In genomic region chr7:116307099-116307870, GRCm38 (mm10) we compare ENCODE assay signal across 8 mouse cellular contexts. TPM values are rescaled to one million over a fixed set of nuclear protein-coding genes. Genes with fewer than 3 reads are reported as not detected.
DNase-seq lines count a peak whose midpoint lies in the region; ATAC-seq and TF ChIP-seq lines count a peak whose summit lies in the region.

No protein-coding gene starts in this region.

- H3K9me3 ChIP-seq in G1E (replicated peaks) = no peaks in the 10 kb centered on the region
- H3K9me3 ChIP-seq in heart, embryonic 12.5 days (replicated peaks) = no peaks in the 10 kb centered on the region
- no peaks in the 10 kb centered on the region for H3K9me3 ChIP-seq in kidney, embryonic 15.5 days (replicated peaks)

- peak; percentile 71 for DNase-seq in G1E (ENCODE audit: low spot score)
- DNase-seq in lung, adult 18-20 months = peak; percentile 73 to 76
- peak; percentile 71 for DNase-seq in ovary, adult 18-20 months (ENCODE audit: low spot score)
- DNase-seq in urinary bladder, postnatal 36 days (ENCODE audit: low spot score in 2 of 2) = peak; percentile 61 to 73

- H3K36me3 ChIP-seq in G1E (replicated peaks) = peaks cover 25% of the 10 kb centered on the region
- no peaks in the 10 kb centered on the region for H3K36me3 ChIP-seq in heart, embryonic 12.5 days
- H3K36me3 ChIP-seq in kidney, embryonic 15.5 days = no peaks in the 10 kb centered on the region

- TF ChIP-seq CTCF in G1E (IDR thresholded peaks at IDR 0.05; ENCODE audit: low read depth, low read length) = no peak
- no peak for TF ChIP-seq CTCF in bone marrow macrophage, adult 2 months (IDR thresholded peaks at IDR 0.05; ENCODE audit: low read depth, low read length)

- H3K27ac ChIP-seq in bone marrow macrophage, adult 2 months (ENCODE audit: insufficient read depth, low read depth, low read length) = no peak overlapping the region
- H3K27ac ChIP-seq in heart, embryonic 12.5 days (ENCODE audit: poor library complexity, severe bottlenecking) = peak overlapping the region; percentile 58; the same call in 1 of the 2 replicates
- peak overlapping the region; percentile 91 for H3K27ac ChIP-seq in kidney, embryonic 15.5 days

- H3K27me3 ChIP-seq in G1E (ENCODE audit: insufficient read depth, low read length) = no peaks in the 10 kb centered on the region
- peaks cover 9% of the 10 kb centered on the region for H3K27me3 ChIP-seq in heart, embryonic 12.5 days (replicated peaks)
- H3K27me3 ChIP-seq in kidney, embryonic 15.5 days = peaks cover 34% of the 10 kb centered on the region

- peak overlapping the region; percentile 99 for H3K4me3 ChIP-seq in G1E (ENCODE audit: low read depth, low read length)
- H3K4me3 ChIP-seq in bone marrow macrophage, adult 2 months (ENCODE audit: insufficient read depth, low read length) = peak overlapping the region; percentile 73
- H3K4me3 ChIP-seq in heart, embryonic 12.5 days = peak overlapping the region; percentile 70
- peak overlapping the region; percentile 77 for H3K4me3 ChIP-seq in kidney, embryonic 15.5 days (replicated peaks)

- peak overlapping the region; percentile 79 for H3K9ac ChIP-seq in heart, embryonic 12.5 days
- H3K9ac ChIP-seq in kidney, embryonic 15.5 days = peak overlapping the region; percentile 55

- ATAC-seq in G1E (ENCODE audit: extremely low read depth, insufficient number of reproducible peaks, low FRiP score, poor library complexity, severe bottlenecking) = peak; percentile 68
- peak; percentile 39; the same call in 1 of the 2 replicates for ATAC-seq in erythroid progenitor cell, adult 5-6 weeks (replicated peaks; ENCODE audit: low FRiP score, poor library complexity, severe bottlenecking)
- peak; percentile 72 for ATAC-seq in heart, embryonic 12.5 days (ENCODE audit: insufficient number of reproducible peaks, low FRiP score)
- peak; percentile 84 for ATAC-seq in kidney, embryonic 15.5 days (replicated peaks; ENCODE audit: low FRiP score)

- TF ChIP-seq POLR2A in bone marrow macrophage, adult 2 months (IDR thresholded peaks at IDR 0.05; ENCODE audit: borderline replicate concordance, low read depth, low read length) = no peak

- H3K4me1 ChIP-seq in G1E (ENCODE audit: insufficient read depth, low read depth, low read length) = peaks cover 33% of the 10 kb centered on the region
- H3K4me1 ChIP-seq in bone marrow macrophage, adult 2 months (ENCODE audit: control insufficient read depth, insufficient read depth, low read length) = peaks cover 5% of the 10 kb centered on the region
- H3K4me1 ChIP-seq in heart, embryonic 12.5 days (replicated peaks) = peaks cover 17% of the 10 kb centered on the region
- H3K4me1 ChIP-seq in kidney, embryonic 15.5 days = peaks cover 34% of the 10 kb centered on the region

- under 1% methylated on average over 62 of the region's 63 CpGs for WGBS in heart, embryonic 12.5 days
- WGBS in kidney, embryonic 15.5 days = under 1% methylated on average over 63 of the region's 63 CpGs

- H3K4me2 ChIP-seq in heart, embryonic 12.5 days = peak overlapping the region; percentile 91
- H3K4me2 ChIP-seq in kidney, embryonic 15.5 days = peak overlapping the region; percentile 99

RNA-seq across cellular contexts. Expression of gene Plekha7, which starts 0.9 kb away (rescaled TPM):
- total RNA-seq in G1E (2014; fragmentation: Nextera tagmentation) (16.8 and 18.5 TPM in 2 replicates), G1E (2017) (9.4 and 10.1 TPM in 2 replicates)
- polyA plus RNA-seq in G1E (2012) = 33.4 and 37.8 TPM in 2 replicates
- polyA plus RNA-seq in bone marrow macrophage, adult 2 months (2012; ENCODE audit: insufficient read depth, insufficient read length, missing spikeins) = 1.1 TPM in 1 of 2 replicates, not detected in the other
- not detected in 2 replicates for total RNA-seq in erythroid progenitor cell, adult 5-6 weeks (2015; ENCODE audit: low replicate concordance)
- 1.3 TPM in 1 of 2 replicates, not detected in the other for total RNA-seq in erythroid progenitor cell, adult 5-6 weeks (2017; ENCODE audit: low replicate concordance)
- 55.9 and 59.7 TPM in 2 replicates for polyA plus RNA-seq in heart, embryonic 12.5 days (2016; fragmentation: Nextera tagmentation; extraction: Ambion mirVana)
- polyA plus RNA-seq in kidney, embryonic 15.5 days (2015; fragmentation: Nextera tagmentation; extraction: Ambion mirVana) = 14.1 and 14.4 TPM in 2 replicates

RNA-seq across cellular contexts. Expression of gene Rps13, which starts 26.7 kb away (rescaled TPM):
- total RNA-seq in G1E (2014; fragmentation: Nextera tagmentation) = 666 and 739 TPM in 2 replicates
- 2,275 and 3,588 TPM in 2 replicates for total RNA-seq in G1E (2017)
- polyA plus RNA-seq in G1E (2012) = 2,567 and 2,962 TPM in 2 replicates
- polyA plus RNA-seq in bone marrow macrophage, adult 2 months (2012; ENCODE audit: insufficient read depth, insufficient read length, missing spikeins) = 493 and 501 TPM in 2 replicates
- 417 TPM in 2 replicates for total RNA-seq in erythroid progenitor cell, adult 5-6 weeks (2015; ENCODE audit: low replicate concordance)
- total RNA-seq in erythroid progenitor cell, adult 5-6 weeks (2017; ENCODE audit: low replicate concordance) = 315 and 593 TPM in 2 replicates
- polyA plus RNA-seq in heart, embryonic 12.5 days (2016; fragmentation: Nextera tagmentation; extraction: Ambion mirVana) = 574 and 581 TPM in 2 replicates
- 840 and 852 TPM in 2 replicates for polyA plus RNA-seq in kidney, embryonic 15.5 days (2015; fragmentation: Nextera tagmentation; extraction: Ambion mirVana)
